Mouse (Mus musculus): Measurements from ENCODE around the gene Mrpl50.
"Not testable (repeated sequence)": the region's sequence is repeated elsewhere in the genome, so short reads cannot be mapped to it uniquely, and the experiment has no call there.

Gene Mrpl50

GRCm38 (mm10) chr4:49506386-49506785, 14.5 kb downstream of the Mrpl50 start, which contains the start of gene Baat:
Gene Baat (minus strand): TSS chr4:49506557.
- no peak for DNase-seq

DNA sequence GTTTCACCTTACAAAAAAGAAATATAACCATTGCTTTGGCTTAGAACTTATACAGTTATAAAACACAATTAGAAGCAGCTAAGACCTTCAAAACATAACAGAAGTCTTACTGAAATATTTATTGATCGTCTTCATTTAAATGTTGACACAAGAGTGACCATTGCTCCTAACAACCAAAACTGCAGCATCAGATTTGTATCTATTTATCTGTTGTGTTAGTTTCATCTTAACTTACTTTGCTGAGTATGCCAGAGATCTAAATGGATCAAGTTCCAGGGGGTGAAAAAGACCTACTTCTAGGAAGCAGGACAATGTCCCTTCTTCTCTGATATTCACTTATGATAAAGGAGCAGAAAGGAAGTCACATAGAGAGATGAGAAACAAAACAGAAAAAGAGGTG, 17.3 kb downstream of the Mrpl50 start:
- no peak for DNase-seq

- not testable (repeated sequence) for DNase-seq
These were observed 34.8 kb downstream of the Mrpl50 start for GRCm38 (mm10) chr4:49485934-49486650.

GRCm38 (mm10) chr4:49485442-49485841, 35.5 kb downstream of the Mrpl50 start:
- no peak for DNase-seq

DNA sequence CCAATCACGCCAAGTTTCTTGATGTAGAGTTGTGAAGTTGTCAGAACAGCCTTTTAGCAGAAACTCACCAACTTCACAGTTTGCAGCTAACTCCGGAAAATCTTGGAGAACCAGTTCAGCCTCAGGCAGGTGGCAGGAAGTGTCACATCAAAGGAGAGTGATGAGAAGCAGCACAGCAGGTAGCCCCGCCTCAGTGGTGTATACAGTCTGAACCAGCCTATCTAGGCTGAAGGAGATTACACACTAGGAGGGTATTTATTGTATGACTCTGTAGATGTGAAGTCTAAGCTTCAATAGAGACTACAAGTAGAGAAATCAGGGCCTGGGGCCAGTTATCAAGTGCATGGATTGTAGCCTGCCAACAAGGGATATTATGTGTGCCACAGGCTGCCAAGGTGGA, 40.0 kb downstream of the Mrpl50 start:
- DNase-seq = no peak

GRCm38 (mm10) chr4:49480104-49480760, 40.7 kb downstream of the Mrpl50 start:
- DNase-seq = no peak

DNA sequence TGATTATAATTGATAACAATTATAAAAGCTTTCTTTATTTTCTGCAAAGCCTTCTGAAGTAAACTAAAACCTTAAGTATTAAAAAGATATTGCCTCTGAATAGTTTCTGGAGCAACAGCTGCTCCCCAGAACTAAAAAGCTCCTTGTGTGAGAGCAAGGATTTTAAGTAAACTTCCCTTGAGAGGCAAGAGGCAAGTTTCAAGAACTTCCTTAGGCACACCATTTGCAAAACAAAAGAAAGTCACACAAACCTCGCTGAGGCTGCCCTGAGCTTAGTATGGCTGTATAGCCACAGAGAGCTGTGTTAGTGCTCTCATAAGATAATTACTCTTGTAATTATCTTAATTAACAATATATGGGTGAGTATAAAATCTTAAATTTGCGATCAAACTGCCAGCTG, 41.9 kb downstream of the Mrpl50 start:
- DNase-seq = not testable (repeated sequence)

GRCm38 (mm10) chr4:49478118-49478877, 42.6 kb downstream of the Mrpl50 start:
- DNase-seq = no peak

DNA sequence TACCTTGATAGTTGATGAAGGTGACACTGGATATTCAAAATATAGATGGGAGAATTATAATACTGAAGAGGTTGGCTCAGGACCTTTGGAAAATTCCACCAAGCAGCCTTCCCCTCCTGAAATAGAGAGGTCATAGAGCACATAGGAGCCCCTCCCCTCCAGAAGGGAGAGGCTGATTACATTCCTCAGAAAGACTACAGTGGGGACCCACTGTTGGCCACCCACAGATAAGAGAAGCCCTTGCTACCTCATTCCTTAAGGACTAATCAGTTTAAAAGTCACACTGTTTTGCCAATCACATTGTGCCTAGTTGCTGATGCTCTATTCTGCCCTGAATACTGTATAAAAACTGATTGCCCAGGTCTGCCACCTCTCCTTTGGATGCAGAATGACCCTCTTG, 46.3 kb downstream of the Mrpl50 start:
- no peak for DNase-seq

DNA sequence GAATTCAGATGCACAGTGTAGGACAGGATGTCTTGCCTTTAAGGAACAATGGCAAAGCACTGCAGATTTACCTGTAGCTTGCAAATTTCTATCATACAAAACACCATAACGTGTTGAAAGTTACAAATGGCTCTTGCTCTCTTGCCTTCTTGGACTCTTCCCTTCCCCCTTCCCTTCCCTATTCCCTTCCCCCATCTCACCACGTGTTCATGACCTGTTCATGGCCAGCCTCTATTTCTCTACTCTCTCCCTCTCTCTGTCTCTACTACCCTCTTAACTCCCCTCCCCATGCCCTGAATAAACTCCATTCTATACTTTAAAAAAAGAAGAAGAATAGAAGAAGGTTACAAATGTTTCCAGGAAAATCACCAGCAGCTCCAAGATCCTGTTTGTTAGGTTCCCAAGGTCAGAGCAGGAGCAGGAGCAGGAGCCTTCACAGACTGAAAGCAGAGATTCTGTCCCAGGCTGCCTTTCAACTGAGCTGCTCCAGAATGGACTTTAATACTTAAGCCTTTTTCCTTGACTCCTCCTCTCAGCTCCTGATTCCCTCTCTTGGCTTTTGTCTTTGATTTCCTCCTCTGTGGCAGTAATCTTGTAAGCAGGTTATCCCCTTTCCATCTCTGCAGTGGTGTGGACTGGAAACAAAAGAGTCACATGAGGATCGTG, 47.3 kb downstream of the Mrpl50 start, which contains the start of gene Acnat1:
TSS of gene Acnat1 (minus strand) at position 478 of the 666 bp plus-strand sequence.
- DNase-seq = no peak

DNA sequence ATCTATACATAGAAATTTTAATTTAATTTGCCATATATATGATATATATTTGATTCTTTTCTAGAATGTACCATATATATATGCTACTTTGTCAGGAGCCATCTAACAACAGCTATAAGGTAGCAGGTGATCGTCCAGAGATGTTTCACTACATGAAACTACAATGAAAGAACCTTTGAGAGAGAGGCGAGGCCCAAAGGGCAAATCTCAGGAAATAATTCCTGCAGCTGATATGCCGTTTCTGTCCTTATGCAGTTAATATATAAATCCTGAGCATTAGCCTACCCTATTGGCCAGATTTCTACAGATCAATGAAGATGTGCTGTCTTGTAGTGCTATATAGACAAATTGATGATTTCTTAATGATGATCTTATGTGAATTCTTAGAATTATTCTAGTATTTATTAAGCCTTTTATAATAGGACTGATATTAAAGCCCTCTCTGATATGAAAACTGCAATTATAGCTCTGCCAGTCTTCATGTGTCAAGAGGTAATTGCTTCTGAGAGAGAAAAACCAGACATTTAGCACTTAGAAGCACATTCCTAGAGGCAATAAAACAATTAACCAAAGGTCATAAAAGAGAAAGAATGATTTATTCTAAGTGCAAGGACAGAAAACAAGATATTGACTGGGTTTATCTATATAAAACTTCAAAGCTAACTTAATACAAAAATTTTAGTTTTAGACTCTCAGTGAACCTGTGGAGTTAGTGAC, 51.3 kb downstream of the Mrpl50 start:
- DNase-seq = no peak

DNA sequence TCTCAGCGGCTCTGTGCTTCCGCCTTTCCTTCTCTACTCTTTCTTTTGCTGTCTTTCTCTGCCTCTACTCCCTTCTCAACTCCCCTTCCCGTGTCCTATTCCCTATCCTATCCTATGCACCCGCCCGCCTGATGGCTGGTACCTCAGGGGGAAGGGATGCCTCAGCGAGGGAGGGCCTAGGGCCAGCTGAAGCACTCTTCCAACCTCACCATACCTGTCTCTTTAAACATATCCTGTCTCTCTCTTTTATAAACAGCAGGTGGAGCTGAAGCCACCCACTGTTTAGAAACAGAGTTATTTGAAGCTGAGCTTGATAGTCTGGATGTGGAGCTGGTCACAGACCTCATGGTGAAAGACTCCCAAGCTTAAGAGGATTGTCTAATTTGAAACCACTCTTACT, 53.5 kb downstream of the Mrpl50 start:
- DNase-seq = no peak
